Mouse (Mus musculus): ENCODE data around the gene Cxcl14. TPM values are rescaled to one million over a fixed set of nuclear protein-coding genes. Genes with fewer than 3 reads are reported as not detected.

Cxcl14 gene
- polyA plus RNA-seq (2016; fragmentation: Nextera tagmentation; extraction: Ambion mirVana): 19.5 and 26.3 TPM in 2 replicates

GRCm38 (mm10) chr13:56295943-56296658, at the start of gene Cxcl14:
Gene Cxcl14 (minus strand): TSS chr13:56296551.
- Histone ChIP-seq H3K9me3 (no peaks in the 10 kb centered on the region), H3K27ac (no peak within 1 kb of the TSS), H3K4me3 (replicated peaks) (peak within 1 kb of the TSS; percentile 54), H3K9ac (peak within 1 kb of the TSS; percentile 54), H3K4me2 (peak within 1 kb of the TSS; percentile 93), H3K36me3 (replicated peaks) (no peaks in the 10 kb centered on the region), H3K27me3 (peaks cover 85% of the 10 kb centered on the region), H3K4me1 (peaks cover 22% of the 10 kb centered on the region)
- under 1% methylated on average over 76 of the region's 76 CpGs for WGBS
- peak; percentile 53 for ATAC-seq (ENCODE audit: low FRiP score)

DNA sequence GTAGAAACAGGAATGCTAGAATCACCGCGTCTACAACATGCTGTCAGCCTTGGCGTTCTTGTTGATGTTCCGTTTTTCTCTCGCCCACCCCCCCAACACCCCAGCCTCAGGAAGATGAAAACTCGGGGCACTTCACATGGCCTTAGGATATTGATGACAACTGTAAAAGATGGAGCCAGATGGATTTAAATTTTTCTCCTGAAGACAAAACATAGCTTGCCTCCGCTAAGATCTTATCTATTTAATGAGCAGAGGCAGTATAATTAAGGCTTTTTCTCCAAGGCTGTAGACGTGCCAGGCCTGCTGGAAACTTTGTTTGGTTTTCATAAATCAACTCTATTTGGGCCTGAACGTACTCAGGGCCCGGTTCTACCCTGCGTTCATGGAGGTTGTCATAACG, 48.0 kb upstream of the Cxcl14 start:
- 89% methylated on average over 12 of the region's 12 CpGs for WGBS
- Histone ChIP-seq H3K4me3 (replicated peaks) (no peak overlapping the region), H3K9ac (no peak overlapping the region), H3K27ac (no peak overlapping the region), H3K27me3 (no peaks in the 10 kb centered on the region), H3K4me2 (no peak overlapping the region), H3K36me3 (replicated peaks) (no peaks in the 10 kb centered on the region), H3K9me3 (no peaks in the 10 kb centered on the region), H3K4me1 (peaks cover 3% of the 10 kb centered on the region; the same call in 1 of the 2 replicates)
- ATAC-seq (ENCODE audit: low FRiP score): no peak

DNA sequence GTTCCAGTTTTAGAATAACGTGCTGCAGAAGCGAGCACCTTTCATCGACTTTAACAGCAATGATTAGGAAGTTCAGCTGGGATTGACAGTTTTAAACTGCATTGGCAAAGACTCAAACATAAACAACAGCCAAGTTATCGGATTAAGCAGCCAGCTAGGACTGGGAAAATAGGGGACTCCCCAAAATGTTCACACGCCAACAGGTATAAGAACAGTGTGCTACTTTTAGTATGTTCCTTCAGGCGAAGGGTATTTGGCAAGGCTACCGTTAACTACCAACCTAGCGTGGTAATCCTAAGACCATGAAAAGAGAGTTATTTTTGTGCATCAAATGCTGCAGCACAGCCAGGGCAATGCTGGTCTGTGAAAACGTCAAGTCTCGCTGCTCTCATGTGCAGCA, 46.1 kb upstream of the Cxcl14 start:
- H3K27me3 ChIP-seq: no peaks in the 10 kb centered on the region
- H3K36me3 ChIP-seq (replicated peaks): no peaks in the 10 kb centered on the region
- ATAC-seq (ENCODE audit: low FRiP score): no peak
- no peak overlapping the region for H3K9ac ChIP-seq
- no peak overlapping the region for H3K27ac ChIP-seq
- 59% methylated on average over 10 of the region's 10 CpGs for WGBS
- peaks cover 3% of the 10 kb centered on the region; the same call in 1 of the 2 replicates for H3K4me1 ChIP-seq
- no peaks in the 10 kb centered on the region for H3K9me3 ChIP-seq
- H3K4me2 ChIP-seq: no peak overlapping the region
- H3K4me3 ChIP-seq (replicated peaks): no peak overlapping the region

GRCm38 (mm10) chr13:56340513-56340912, 44.2 kb upstream of the Cxcl14 start:
- no peak for ATAC-seq (ENCODE audit: low FRiP score)
- 95% methylated on average over 13 of the region's 13 CpGs for WGBS
- H3K36me3 ChIP-seq (replicated peaks): no peaks in the 10 kb centered on the region

GRCm38 (mm10) chr13:56339816-56340215, 43.5 kb upstream of the Cxcl14 start:
- no peaks in the 10 kb centered on the region for H3K36me3 ChIP-seq (replicated peaks)
- ATAC-seq (ENCODE audit: low FRiP score): no peak
- no peak overlapping the region for H3K9ac ChIP-seq
- no peaks in the 10 kb centered on the region for H3K27me3 ChIP-seq
- peaks cover 5% of the 10 kb centered on the region; the same call in 1 of the 2 replicates for H3K4me1 ChIP-seq
- no peaks in the 10 kb centered on the region for H3K9me3 ChIP-seq
- 90% methylated on average over 8 of the region's 8 CpGs for WGBS
- H3K4me2 ChIP-seq: no peak overlapping the region
- H3K27ac ChIP-seq: no peak overlapping the region
- H3K4me3 ChIP-seq (replicated peaks): no peak overlapping the region

More at GRCm38 (mm10) chr13:56340513-56340912, 44.2 kb upstream of the Cxcl14 start:
- Histone ChIP-seq H3K4me3 (replicated peaks) (no peak overlapping the region), H3K4me2 (no peak overlapping the region), H3K27me3 (no peaks in the 10 kb centered on the region), H3K9ac (no peak overlapping the region), H3K4me1 (no peaks in the 10 kb centered on the region), H3K27ac (no peak overlapping the region), H3K9me3 (no peaks in the 10 kb centered on the region)

- no peak overlapping the region for H3K4me2 ChIP-seq
- 0 out of 2 replicates have a peak, but pooled peaks cover 4% of the 10 kb centered on the region for H3K27me3 ChIP-seq
- peaks cover 7% of the 10 kb centered on the region; the same call in 1 of the 2 replicates for H3K4me1 ChIP-seq
- H3K27ac ChIP-seq: no peak overlapping the region
- H3K9ac ChIP-seq: no peak overlapping the region
- H3K36me3 ChIP-seq (replicated peaks): no peaks in the 10 kb centered on the region
- no peak overlapping the region for H3K4me3 ChIP-seq (replicated peaks)
- 41% methylated on average over 8 of the region's 8 CpGs for WGBS
- no peaks in the 10 kb centered on the region for H3K9me3 ChIP-seq
- no peak for ATAC-seq (ENCODE audit: low FRiP score)
Measured at GRCm38 (mm10) chr13:56336982-56337381, 40.6 kb upstream of the Cxcl14 start.

DNA sequence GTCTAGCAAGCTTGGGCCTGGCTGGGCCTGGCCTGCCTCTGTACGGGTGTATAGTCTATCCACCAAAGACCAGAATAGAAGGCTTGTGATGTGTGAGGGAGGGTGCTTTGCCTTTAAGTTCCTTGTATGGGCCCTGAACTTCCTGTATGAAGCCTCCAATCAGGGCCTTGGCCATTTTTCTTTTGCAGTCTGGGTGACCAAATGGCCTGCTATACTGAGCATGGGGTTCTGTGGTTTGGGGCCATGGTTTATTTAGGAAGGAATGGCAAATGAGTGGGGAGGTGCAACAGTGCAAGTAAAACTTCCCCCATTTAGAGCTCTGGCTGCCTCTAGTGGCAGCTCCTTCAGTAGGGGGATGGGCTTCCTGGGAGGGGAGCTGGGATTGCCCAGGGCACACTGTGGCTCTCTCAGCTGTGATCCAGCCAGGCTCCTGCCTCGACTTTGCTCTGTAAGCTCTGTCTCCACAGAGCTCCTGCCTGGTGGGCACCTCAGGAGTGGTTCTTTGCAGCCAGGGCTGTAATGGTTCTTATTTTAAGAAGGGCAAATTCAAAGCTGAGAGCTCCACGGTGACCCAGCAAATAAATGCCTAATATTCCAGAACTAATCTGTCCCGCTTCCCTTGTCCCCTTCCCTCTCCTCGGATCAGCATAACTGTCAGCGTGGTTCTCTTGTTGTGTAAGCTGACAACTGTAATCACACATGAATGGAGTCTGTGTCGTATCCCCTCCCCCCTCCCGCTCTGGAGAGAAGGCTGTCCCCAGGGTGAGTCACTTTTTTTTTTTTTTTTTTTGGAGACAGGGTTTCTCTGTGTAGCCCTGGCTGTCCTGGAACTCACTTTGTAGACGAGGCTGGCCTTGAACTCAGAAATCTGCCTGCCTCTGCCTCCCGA, 38.7 kb upstream of the Cxcl14 start:
- H3K27ac ChIP-seq: no peak overlapping the region

GRCm38 (mm10) chr13:56334236-56334635, 37.9 kb upstream of the Cxcl14 start:
- Histone ChIP-seq H3K27ac (no peak overlapping the region), H3K4me2 (no peak overlapping the region), H3K9me3 (no peaks in the 10 kb centered on the region), H3K4me1 (peaks cover 26% of the 10 kb centered on the region), H3K36me3 (replicated peaks) (no peaks in the 10 kb centered on the region), H3K27me3 (peaks cover 12% of the 10 kb centered on the region; the same call in 1 of the 2 replicates), H3K9ac (no peak overlapping the region), H3K4me3 (replicated peaks) (no peak overlapping the region)
- no peak for ATAC-seq (ENCODE audit: low FRiP score)
- WGBS: 83% methylated on average over 8 of the region's 8 CpGs

More for the DNA sequence above, 38.7 kb upstream of the Cxcl14 start:
- Histone ChIP-seq H3K36me3 (replicated peaks) (no peaks in the 10 kb centered on the region), H3K4me3 (replicated peaks) (no peak overlapping the region), H3K9ac (no peak overlapping the region), H3K4me2 (no peak overlapping the region), H3K4me1 (peaks cover 21% of the 10 kb centered on the region), H3K27me3 (peaks cover 9% of the 10 kb centered on the region; the same call in 1 of the 2 replicates), H3K9me3 (no peaks in the 10 kb centered on the region)
- ATAC-seq (ENCODE audit: low FRiP score): no peak
- WGBS: 57% methylated on average over 10 of the region's 10 CpGs

DNA sequence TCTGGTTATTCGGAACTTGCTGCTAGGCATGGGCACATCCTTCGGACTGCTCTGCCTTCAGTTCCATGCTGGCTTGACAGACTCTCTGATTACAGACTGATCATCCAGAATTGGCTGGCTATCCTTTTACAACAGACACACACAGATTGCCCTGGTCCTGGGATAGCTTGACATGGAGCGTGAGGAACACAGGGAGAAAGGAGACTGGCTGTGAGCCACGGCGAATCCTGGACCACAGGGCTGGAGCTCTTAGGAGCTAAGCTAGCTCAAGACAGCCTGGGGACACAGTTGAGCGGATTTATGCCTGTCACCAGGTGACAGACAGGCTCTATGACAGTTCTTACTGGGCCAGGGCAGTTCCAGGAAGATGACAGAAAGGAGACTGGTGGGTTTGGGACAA, 36.0 kb upstream of the Cxcl14 start:
- peaks cover 26% of the 10 kb centered on the region for H3K4me1 ChIP-seq
- 86% methylated on average over 6 of the region's 6 CpGs for WGBS
- no peak overlapping the region for H3K27ac ChIP-seq
- H3K9me3 ChIP-seq: no peaks in the 10 kb centered on the region
- H3K36me3 ChIP-seq (replicated peaks): no peaks in the 10 kb centered on the region
- H3K4me2 ChIP-seq: no peak overlapping the region
- peaks cover 12% of the 10 kb centered on the region; the same call in 1 of the 2 replicates for H3K27me3 ChIP-seq
- no peak for ATAC-seq (ENCODE audit: low FRiP score)
- H3K9ac ChIP-seq: no peak overlapping the region
- no peak overlapping the region for H3K4me3 ChIP-seq (replicated peaks)

DNA sequence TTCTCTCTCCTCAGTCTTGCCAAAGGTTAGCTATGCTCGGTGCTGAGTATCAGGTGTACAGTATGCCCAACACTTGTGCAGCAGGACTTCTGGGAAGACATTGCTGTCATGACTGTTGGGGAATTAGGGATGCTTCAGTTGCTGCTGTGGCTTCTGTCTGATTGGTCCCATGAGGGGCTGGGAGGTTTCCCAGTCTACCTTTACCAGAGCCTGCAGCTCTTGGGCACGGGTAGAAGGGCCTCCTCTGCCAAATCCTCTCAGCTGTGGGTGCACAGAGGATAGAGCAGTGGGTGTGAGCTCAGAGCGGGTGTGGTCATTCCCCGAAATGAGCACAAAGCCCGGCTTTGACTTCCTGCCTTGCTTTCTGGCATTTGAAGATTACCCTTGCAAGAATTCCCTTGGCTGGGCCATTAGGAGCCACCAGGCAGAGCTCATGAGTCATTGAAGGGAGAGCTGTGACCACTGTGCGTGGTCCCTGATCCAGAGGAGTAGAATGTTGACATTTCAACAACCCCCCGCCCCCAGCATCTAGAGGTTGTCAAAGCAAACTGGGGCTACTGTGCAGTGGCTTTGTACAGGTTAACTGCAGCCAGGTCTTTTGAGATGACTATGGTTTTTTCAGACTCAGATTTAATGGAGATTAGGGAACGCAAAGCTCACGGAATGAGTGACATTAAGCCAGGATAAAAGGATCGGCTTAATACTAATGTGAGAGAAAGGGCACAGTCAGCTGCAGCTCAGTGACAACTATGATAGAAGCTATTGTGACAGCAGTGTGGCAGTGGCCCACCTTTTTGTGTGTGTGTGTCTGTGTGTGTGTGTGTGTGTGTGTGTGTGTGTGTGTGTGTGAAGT, 34.5 kb upstream of the Cxcl14 start:
- Histone ChIP-seq H3K36me3 (replicated peaks) (no peaks in the 10 kb centered on the region), H3K4me1 (peaks cover 26% of the 10 kb centered on the region), H3K4me2 (no peak overlapping the region), H3K9me3 (no peaks in the 10 kb centered on the region), H3K4me3 (replicated peaks) (no peak overlapping the region), H3K9ac (no peak overlapping the region), H3K27me3 (peaks cover 12% of the 10 kb centered on the region; the same call in 1 of the 2 replicates), H3K27ac (no peak overlapping the region)
- WGBS: 38% methylated on average over 10 of the region's 10 CpGs
- no peak for ATAC-seq (ENCODE audit: low FRiP score)

DNA sequence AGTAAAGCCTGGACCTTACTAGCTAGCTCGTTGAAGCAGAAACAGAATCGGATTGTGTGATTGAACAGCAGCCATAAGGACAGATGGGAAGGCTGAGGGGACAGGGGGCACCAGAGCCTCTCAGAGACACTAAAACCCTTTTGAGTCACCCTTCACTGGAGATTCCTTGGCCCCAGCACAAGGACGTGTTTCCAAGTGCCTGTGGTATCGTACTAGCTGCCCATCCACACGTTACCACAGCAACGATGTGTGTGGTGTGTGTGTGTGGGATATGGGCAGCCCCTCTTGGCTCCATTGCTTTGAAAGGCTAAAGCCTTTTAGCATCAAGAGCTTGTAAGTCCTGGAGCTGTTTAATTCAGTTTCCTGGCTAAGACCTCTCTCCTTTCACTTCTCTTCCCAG, 33.4 kb upstream of the Cxcl14 start:
- Histone ChIP-seq H3K27me3 (peaks cover 12% of the 10 kb centered on the region; the same call in 1 of the 2 replicates), H3K27ac (no peak overlapping the region)

More for the DNA sequence above, 33.4 kb upstream of the Cxcl14 start:
- no peaks in the 10 kb centered on the region for H3K36me3 ChIP-seq (replicated peaks)
- WGBS: 70% methylated on average over 6 of the region's 6 CpGs
- no peaks in the 10 kb centered on the region for H3K9me3 ChIP-seq
- H3K4me3 ChIP-seq (replicated peaks): no peak overlapping the region
- H3K9ac ChIP-seq: no peak overlapping the region
- peaks cover 21% of the 10 kb centered on the region for H3K4me1 ChIP-seq
- H3K4me2 ChIP-seq: no peak overlapping the region
- no peak for ATAC-seq (ENCODE audit: low FRiP score)
